Mouse (Mus musculus) midbrain, postnatal 0 days (tissue): ENCODE results near the gene Slc22a12. TPM values are rescaled to one million over a fixed set of nuclear protein-coding genes. Genes with fewer than 3 reads are reported as not detected.

Experiments
- ATAC-seq: fragments of 200-750 bp; cut with Nextera tagmentation; 2 replicates; pipeline ENCODE4 v1.8.0; 2017; ENCODE audit warnings: moderate number of reproducible peaks, mild to moderate bottlenecking, moderate TSS enrichment, moderate library complexity; ENCODE audit not compliant: low FRiP score
- DNase-seq: peaks from one replicate; pipeline ENCODE4 v3.0.0-alpha.2; 2015; ENCODE audit warnings: low spot score
- H3K27ac ChIP-seq: fragments of 300-500 bp; sonication (generic); 2 replicates; pipeline ENCODE4 v1.5.1; 2014; ENCODE audit warnings: low read depth, mild to moderate bottlenecking, low read length, mixed read lengths
- H3K27me3 ChIP-seq: fragments of 300-500 bp; sonication (generic); 2 replicates; pipeline ENCODE4 v1.6.1; 2014; ENCODE audit warnings: low read length, control low read depth, mixed read lengths; ENCODE audit not compliant: insufficient read depth
- H3K36me3 ChIP-seq: fragments of 300-500 bp; sonication (generic); 2 replicates; pipeline ENCODE4 v1.6.1; 2014; ENCODE audit warnings: low read length, control low read depth, mixed read lengths; ENCODE audit not compliant: insufficient read depth
- H3K4me1 ChIP-seq: fragments of 300-500 bp; sonication (generic); 2 replicates; pipeline ENCODE4 v1.6.1; 2014; ENCODE audit warnings: mild to moderate bottlenecking, control low read depth, antibody characterized with exemption, low read length, mixed read lengths; ENCODE audit not compliant: insufficient read depth
- H3K4me2 ChIP-seq: fragments of 300-500 bp; sonication (generic); 2 replicates; pipeline ENCODE4 v1.6.1; 2014; ENCODE audit warnings: low read depth, mild to moderate bottlenecking, low read length, mixed read lengths; ENCODE audit not compliant: poor library complexity, severe bottlenecking
- H3K4me3 ChIP-seq: fragments of 300-500 bp; sonication (generic); 2 replicates; pipeline ENCODE4 v1.5.1; 2014; ENCODE audit warnings: low read depth, mild to moderate bottlenecking, low read length, moderate library complexity
- H3K9ac ChIP-seq: fragments of 300-500 bp; sonication (generic); replicated peaks from 2 replicates; pipeline ENCODE4 v1.6.1; 2014; ENCODE audit warnings: mild to moderate bottlenecking, low read length, moderate library complexity, mixed read lengths; ENCODE audit not compliant: poor library complexity, severe bottlenecking
- H3K9me3 ChIP-seq: fragments of 300-500 bp; sonication (generic); 2 replicates; pipeline ENCODE4 v1.6.1; 2016; ENCODE audit warnings: low read length, control low read depth
- CTCF ChIP-seq: IDR thresholded peaks from 2 replicates; pipeline ENCODE4 v1.5.1; 2016; ENCODE audit warnings: antibody characterized with exemption, mild to moderate bottlenecking
- WGBS: fragments of 180-500 bp; shearing (Covaris S2); extraction: QIAGEN DNeasy Blood & Tissue Kit; methylation state at CpG from one replicate; pipeline ENCODE4 v1.1.7; 2014; 5-methylcytosine and 5-hydroxymethylcytosine counted together
- polyA plus RNA-seq: library from polyadenylated mRNA; unstranded; fragments of >200 nt; fragmentation: Nextera tagmentation; extraction: Ambion mirVana; gene quantifications from 2 replicates; pipeline ENCODE4 v1.2.1, GENCODE M21; 2015
- total RNA-seq: library from RNA; depleted of rRNA; stranded (reverse); fragments of >200 nt; gene quantifications from 2 replicates; pipeline ENCODE4 v1.2.3, GENCODE M21; 2014

Slc22a12 gene
- total and polyA plus RNA-seq, 2 experiments from 2014 or later, result 0.57 to 0.71 TPM

GRCm38 (mm10) chr19:6544712-6545111 lies 1.9 kb upstream of the Slc22a12 start:
- no peak for TF ChIP-seq CTCF
- no peak overlapping the region for H3K9ac ChIP-seq
- H3K27ac ChIP-seq, result no peak overlapping the region
- no peaks in the 10 kb centered on the region for H3K4me1 ChIP-seq
- no peaks in the 10 kb centered on the region for H3K9me3 ChIP-seq
- WGBS, result 91% methylated on average over 13 of the region's 13 CpGs
- H3K4me3 ChIP-seq, result no peak overlapping the region
- DNase-seq (no peak), ATAC-seq (no peak)
- no peaks in the 10 kb centered on the region for H3K36me3 ChIP-seq
- H3K4me2 ChIP-seq, result no peak overlapping the region
- no peaks in the 10 kb centered on the region for H3K27me3 ChIP-seq

- Histone ChIP-seq H3K36me3 (no peaks in the 10 kb centered on the region), H3K4me2 (no peak overlapping the region), H3K9ac (no peak overlapping the region), H3K4me1 (no peaks in the 10 kb centered on the region), H3K9me3 (no peaks in the 10 kb centered on the region), H3K27ac (no peak overlapping the region), H3K27me3 (no peaks in the 10 kb centered on the region), H3K4me3 (no peak overlapping the region)
- ATAC-seq, result no peak
- 24% methylated on average over 7 of the region's 7 CpGs for WGBS
- DNase-seq, result no peak
- TF ChIP-seq CTCF, result no peak
These were observed 686 bp upstream of the Slc22a12 start for GRCm38 (mm10) chr19:6543518-6543917.

GRCm38 (mm10) chr19:6543035-6543383 lies 177 bp upstream of the Slc22a12 start:
- Histone ChIP-seq H3K27me3 (no peaks in the 10 kb centered on the region), H3K9me3 (no peaks in the 10 kb centered on the region), H3K4me3 (no peak overlapping the region), H3K36me3 (no peaks in the 10 kb centered on the region), H3K9ac (no peak overlapping the region), H3K4me2 (no peak overlapping the region), H3K27ac (no peak overlapping the region), H3K4me1 (no peaks in the 10 kb centered on the region)
- DNase-seq, result no peak
- TF ChIP-seq CTCF, result no peak
- ATAC-seq, result no peak
- 91% methylated on average over 6 of the region's 6 CpGs for WGBS

- H3K4me2 ChIP-seq, result no peak overlapping the region
- no peaks in the 10 kb centered on the region for H3K36me3 ChIP-seq
- no peak for DNase-seq
- H3K9ac ChIP-seq, result no peak overlapping the region
- no peak overlapping the region for H3K27ac ChIP-seq
- H3K9me3 ChIP-seq, result no peaks in the 10 kb centered on the region
- no peaks in the 10 kb centered on the region for H3K4me1 ChIP-seq
- no peak overlapping the region for H3K4me3 ChIP-seq
- no peaks in the 10 kb centered on the region for H3K27me3 ChIP-seq
- TF ChIP-seq CTCF, result no peak
- WGBS, result 92% methylated on average over 7 of the region's 7 CpGs
- ATAC-seq, result no peak
These were observed 1.3 kb downstream of the Slc22a12 start for GRCm38 (mm10) chr19:6541521-6541920.

- WGBS, result 81% methylated on average over 6 of the region's 6 CpGs
- no peaks in the 10 kb centered on the region for H3K27me3 ChIP-seq
- H3K27ac ChIP-seq, result no peak overlapping the region
- ATAC-seq, result no peak
- H3K9ac ChIP-seq, result no peak overlapping the region
- no peak for TF ChIP-seq CTCF
- H3K4me3 ChIP-seq, result no peak overlapping the region
- H3K36me3 ChIP-seq, result no peaks in the 10 kb centered on the region
- no peaks in the 10 kb centered on the region for H3K4me1 ChIP-seq
- H3K9me3 ChIP-seq, result no peaks in the 10 kb centered on the region
- no peak for DNase-seq
- no peak overlapping the region for H3K4me2 ChIP-seq
These were observed 2.6 kb downstream of the Slc22a12 start for GRCm38 (mm10) chr19:6540191-6540590.

GRCm38 (mm10) chr19:6539592-6539991 lies 3.2 kb downstream of the Slc22a12 start:
- 81% methylated on average over 4 of the region's 4 CpGs for WGBS
- no peak for ATAC-seq

More at GRCm38 (mm10) chr19:6539592-6539991, 3.2 kb downstream of the Slc22a12 start:
- H3K27me3 ChIP-seq, result no peaks in the 10 kb centered on the region
- H3K36me3 ChIP-seq, result no peaks in the 10 kb centered on the region
- H3K4me2 ChIP-seq, result no peak overlapping the region
- TF ChIP-seq CTCF, result no peak
- H3K4me3 ChIP-seq, result no peak overlapping the region
- no peaks in the 10 kb centered on the region for H3K4me1 ChIP-seq
- no peak overlapping the region for H3K9ac ChIP-seq
- H3K9me3 ChIP-seq, result no peaks in the 10 kb centered on the region
- DNase-seq, result no peak
- H3K27ac ChIP-seq, result no peak overlapping the region
